Mouse (Mus musculus) G1E (cell line): ENCODE data around the gene Reep1. TPM values are rescaled to one million over a fixed set of nuclear protein-coding genes. Genes with fewer than 3 reads are reported as not detected.

Source experiments
- ATAC-seq: 2 replicates; pipeline ENCODE4 v1.8.0; 2016; ENCODE audit warnings: mild to moderate bottlenecking; ENCODE audit not compliant: insufficient number of reproducible peaks, poor library complexity, low FRiP score, severe bottlenecking; ENCODE audit errors: extremely low read depth
- DNase-seq: peaks from one replicate; pipeline ENCODE4 v3.0.0; 2012; ENCODE audit warnings: low spot score
- H3K27me3 ChIP-seq: 2 replicates; pipeline ENCODE4 v1.6.1; 2012; ENCODE audit warnings: mild to moderate bottlenecking, low read length, inconsistent platforms; ENCODE audit not compliant: insufficient read depth
- H3K36me3 ChIP-seq: replicated peaks from 2 replicates; pipeline ENCODE3; 2012; ENCODE audit warnings: mild to moderate bottlenecking, inconsistent platforms
- H3K4me1 ChIP-seq: 2 replicates; pipeline ENCODE4 v1.6.1; 2012; ENCODE audit warnings: low read depth, low read length, inconsistent platforms, mixed read lengths; ENCODE audit not compliant: insufficient read depth
- H3K4me3 ChIP-seq: 2 replicates; pipeline ENCODE4 v1.5.1; 2012; ENCODE audit warnings: low read depth, mild to moderate bottlenecking, inconsistent platforms, low read length, moderate library complexity, mixed read lengths
- H3K9me3 ChIP-seq: replicated peaks from 2 replicates; pipeline ENCODE4 v1.6.1; 2012; ENCODE audit warnings: inconsistent platforms
- CTCF ChIP-seq: IDR thresholded peaks from 2 replicates; pipeline ENCODE4 v1.5.1; 2012; ENCODE audit warnings: low read depth, low read length, inconsistent platforms, mixed read lengths
- GATA1 ChIP-seq: IDR thresholded peaks from 2 replicates; pipeline ENCODE4 v1.6.1; 2012; ENCODE audit warnings: borderline replicate concordance, low read length, inconsistent platforms, mixed read lengths
- GATA2 ChIP-seq: IDR thresholded peaks from 2 replicates; pipeline ENCODE4 v1.6.1; 2012; ENCODE audit warnings: low read depth, low read length, inconsistent platforms, borderline replicate concordance
- POLR2AphosphoS5 ChIP-seq: IDR thresholded peaks from 2 replicates; pipeline ENCODE4 v1.6.1; 2012; ENCODE audit warnings: low read depth, low read length, inconsistent platforms; ENCODE audit not compliant: insufficient replicate concordance
- TAL1 ChIP-seq: conservative IDR thresholded peaks from 2 replicates; pipeline ENCODE4 v1.6.1; 2012; ENCODE audit warnings: low read depth, low read length, inconsistent platforms, mixed read lengths
- polyA plus RNA-seq: library from polyadenylated mRNA; stranded (reverse); fragments of >175 nt; gene quantifications from 2 replicates; pipeline ENCODE4 v1.2.3, GENCODE M21; 2012
- total RNA-seq, 2 experiments: library from RNA; stranded (forward) in 1 of 2; stranded (reverse) in 1 of 2; fragments of 200-1000 nt in 1 of 2; fragments of >200 nt in 1 of 2; fragmentation: Nextera tagmentation in 1 of 2; gene quantifications; 2 replicates each; pipeline ENCODE4 v1.2.3; 2014 to 2017

Gene Reep1
- total and polyA plus RNA-seq, 3 experiments, result 0.16 TPM; not detected in 2

DNA sequence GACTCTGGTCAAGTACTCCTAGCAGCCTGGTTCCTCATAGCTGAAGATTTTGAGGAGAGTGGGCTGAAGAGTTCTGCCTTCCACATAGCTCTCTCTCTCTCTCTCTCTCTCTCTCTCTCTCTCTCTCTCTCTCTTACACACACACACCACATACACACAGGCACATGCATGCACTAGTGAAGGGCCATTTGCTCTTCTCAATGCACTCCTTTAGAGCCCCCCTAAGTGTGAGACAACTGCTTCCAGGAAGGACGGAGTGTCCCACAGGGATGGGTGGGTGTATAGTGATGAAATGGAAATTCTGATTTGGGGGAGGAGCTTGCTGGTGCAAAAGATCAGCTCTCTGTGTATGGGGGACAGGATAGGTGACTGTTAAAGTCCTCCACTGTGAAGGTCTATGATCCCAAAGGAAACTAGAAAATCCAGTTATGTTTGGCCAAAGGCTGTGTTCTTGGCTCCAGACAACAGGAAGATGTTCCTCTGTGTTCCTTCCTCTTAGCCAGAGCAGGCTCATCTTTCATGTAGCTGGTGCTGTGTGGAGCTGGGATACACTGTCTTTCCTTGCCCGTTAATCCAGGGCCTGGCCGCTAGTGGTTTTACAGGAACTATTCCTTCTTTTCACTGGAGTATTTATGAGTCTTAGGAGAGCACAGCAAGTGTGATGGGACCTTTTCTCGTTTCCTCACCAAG is 27.7 kb downstream of the Reep1 start:
- TF ChIP-seq TAL1 (no peak), POLR2AphosphoS5 (no peak), GATA1 (no peak), CTCF (no peak), GATA2 (no peak)
- DNase-seq (no peak), ATAC-seq (no peak)

GRCm38 (mm10) chr6:71735600-71736010 is 28.2 kb downstream of the Reep1 start:
- Histone ChIP-seq H3K4me3 (no peak overlapping the region), H3K36me3 (no peaks in the 10 kb centered on the region), H3K4me1 (peaks cover 7% of the 10 kb centered on the region), H3K9me3 (no peaks in the 10 kb centered on the region), H3K27me3 (peaks cover 30% of the 10 kb centered on the region)
- DNase-seq (no peak), ATAC-seq (no peak)
- TF ChIP-seq CTCF, result no peak
- TF ChIP-seq GATA1, result no peak
- TF ChIP-seq TAL1, result no peak
- no peak for TF ChIP-seq GATA2
- no peak for TF ChIP-seq POLR2AphosphoS5

More for the DNA sequence above, 27.7 kb downstream of the Reep1 start:
- H3K36me3 ChIP-seq, result no peaks in the 10 kb centered on the region
- H3K27me3 ChIP-seq, result peaks cover 30% of the 10 kb centered on the region
- no peak overlapping the region for H3K4me3 ChIP-seq
- no peaks in the 10 kb centered on the region for H3K9me3 ChIP-seq
- H3K4me1 ChIP-seq, result peaks cover 7% of the 10 kb centered on the region

- DNase-seq, result no peak
- H3K9me3 ChIP-seq, result no peaks in the 10 kb centered on the region
- no peaks in the 10 kb centered on the region for H3K36me3 ChIP-seq
- H3K4me3 ChIP-seq, result no peak overlapping the region
- TF ChIP-seq POLR2AphosphoS5 (no peak), GATA1 (no peak), TAL1 (no peak), CTCF (no peak), GATA2 (no peak)
- H3K27me3 ChIP-seq, result peaks cover 34% of the 10 kb centered on the region
- peaks cover 7% of the 10 kb centered on the region for H3K4me1 ChIP-seq
- no peak for ATAC-seq
These were observed 28.7 kb downstream of the Reep1 start for GRCm38 (mm10) chr6:71736101-71736500.

DNA sequence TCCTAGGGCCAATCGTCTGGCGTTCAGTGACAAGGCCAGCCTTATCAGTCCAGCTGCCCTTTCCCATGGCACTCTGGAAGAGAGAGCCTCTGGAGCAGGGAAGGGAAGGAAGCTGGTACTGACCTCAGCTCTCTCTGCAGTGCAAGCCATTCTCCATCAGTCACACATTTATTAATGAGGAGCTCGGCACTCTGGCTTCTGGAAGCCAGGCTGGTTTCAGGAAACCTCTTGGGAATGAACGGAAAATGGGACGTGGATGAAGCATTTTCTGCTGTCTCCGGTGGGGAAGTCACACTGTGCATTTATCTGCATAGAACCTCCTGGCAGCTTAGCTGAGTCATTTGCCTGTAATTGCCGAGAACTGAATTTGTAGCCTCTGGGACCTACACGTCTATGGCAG is 29.8 kb downstream of the Reep1 start:
- Histone ChIP-seq H3K4me3 (no peak overlapping the region), H3K36me3 (no peaks in the 10 kb centered on the region), H3K9me3 (no peaks in the 10 kb centered on the region), H3K27me3 (peaks cover 29% of the 10 kb centered on the region), H3K4me1 (peaks cover 7% of the 10 kb centered on the region)
- ATAC-seq (no peak), DNase-seq (no peak)
- no peak for TF ChIP-seq POLR2AphosphoS5

DNA sequence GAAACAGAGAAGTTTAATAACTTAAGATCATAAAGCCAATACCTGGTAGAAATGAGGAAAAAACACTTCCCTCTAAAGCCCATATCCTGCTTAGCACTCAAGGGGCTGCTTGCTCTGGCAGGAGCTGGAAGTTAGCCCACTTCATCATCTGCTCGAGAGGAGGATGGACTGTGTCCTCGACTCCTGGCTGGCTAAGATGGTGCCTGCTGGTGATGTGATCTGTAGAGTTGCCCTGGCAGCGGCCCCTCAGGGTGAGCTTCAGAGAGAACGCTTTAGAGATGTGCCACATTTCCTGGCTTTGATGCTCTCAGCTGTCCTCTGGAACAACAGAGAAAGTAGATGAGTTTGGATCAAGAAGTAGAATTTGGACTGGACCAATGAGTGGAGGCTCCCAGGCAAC is 31.2 kb downstream of the Reep1 start:
- Histone ChIP-seq H3K4me1 (peaks cover 7% of the 10 kb centered on the region), H3K27me3 (peaks cover 41% of the 10 kb centered on the region), H3K36me3 (no peaks in the 10 kb centered on the region), H3K4me3 (no peak overlapping the region), H3K9me3 (no peaks in the 10 kb centered on the region)
- ATAC-seq (no peak), DNase-seq (no peak)
- no peak for TF ChIP-seq TAL1
- TF ChIP-seq GATA1, result no peak
- TF ChIP-seq POLR2AphosphoS5, result no peak
- TF ChIP-seq CTCF, result no peak
- TF ChIP-seq GATA2, result no peak

DNA sequence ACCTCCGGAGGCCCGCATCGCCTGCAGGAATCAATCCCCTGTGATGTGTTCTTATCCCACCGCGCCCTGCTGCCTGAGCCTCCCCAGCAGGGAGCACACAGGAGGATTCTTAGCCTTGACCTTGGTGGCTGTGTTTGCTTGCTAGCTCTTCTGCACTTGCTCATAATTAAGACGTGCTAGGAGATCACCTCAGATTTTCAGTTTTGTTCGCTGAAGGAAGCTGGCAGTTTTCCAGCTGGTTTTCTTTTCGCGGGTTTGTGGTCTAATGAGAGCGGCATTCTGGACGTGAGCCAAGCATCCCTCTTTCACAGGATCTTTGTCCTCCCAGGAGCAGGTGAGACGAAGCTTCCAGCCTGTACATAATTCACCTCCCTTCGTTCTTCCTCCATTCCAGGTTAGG is 33.6 kb downstream of the Reep1 start:
- ATAC-seq (no peak), DNase-seq (no peak)
- H3K9me3 ChIP-seq, result no peaks in the 10 kb centered on the region
- H3K4me1 ChIP-seq, result peaks cover 2% of the 10 kb centered on the region
- TF ChIP-seq POLR2AphosphoS5 (no peak), TAL1 (no peak), GATA2 (no peak), CTCF (no peak), GATA1 (no peak)
- H3K36me3 ChIP-seq, result no peaks in the 10 kb centered on the region
- no peak overlapping the region for H3K4me3 ChIP-seq
- H3K27me3 ChIP-seq, result peaks cover 44% of the 10 kb centered on the region
